Comparison of ENCODE assay signal across 7 mouse cellular contexts in genomic region chr11:83963991-83964921, GRCm38 (mm10). TPM values are rescaled to one million over a fixed set of nuclear protein-coding genes. Genes with fewer than 3 reads are reported as not detected.
DNase-seq lines count a peak whose midpoint lies in the region; ATAC-seq and TF ChIP-seq lines count a peak whose summit lies in the region.

Gene Synrg, plus strand, starts transcription at chr11:83964428.

- peak within 1 kb of the TSS; percentile 82 for H3K27ac ChIP-seq in intestine, postnatal 0 days (ENCODE audit: low read depth, low read length)
- peak within 1 kb of the TSS; percentile 83 for H3K27ac ChIP-seq in midbrain, embryonic 12.5 days (replicated peaks)
- H3K27ac ChIP-seq in small intestine, adult 2 months (ENCODE audit: insufficient read depth, low read depth, low read length) = peak within 1 kb of the TSS; percentile 28; the same call in 1 of the 2 replicates

- peak within 1 kb of the TSS; percentile 77 for H3K4me2 ChIP-seq in intestine, postnatal 0 days (replicated peaks; ENCODE audit: low read depth)
- peak within 1 kb of the TSS; percentile 60 for H3K4me2 ChIP-seq in midbrain, embryonic 12.5 days (replicated peaks)

- TF ChIP-seq POLR2A in small intestine, adult 2 months (IDR thresholded peaks at IDR 0.05; ENCODE audit: low read depth, low read length) = peak; percentile 75

- peak within 1 kb of the TSS; percentile 78 for H3K9ac ChIP-seq in intestine, postnatal 0 days (ENCODE audit: low read depth, low read length)
- peak within 1 kb of the TSS; percentile 90 for H3K9ac ChIP-seq in midbrain, embryonic 12.5 days (replicated peaks)

- H3K4me1 ChIP-seq in intestine, postnatal 0 days (replicated peaks; ENCODE audit: control insufficient read depth, insufficient read depth, low read length) = no peaks in the 10 kb centered on the region
- peaks cover 26% of the 10 kb centered on the region for H3K4me1 ChIP-seq in midbrain, embryonic 12.5 days
- peaks cover 3% of the 10 kb centered on the region; the same call in 1 of the 2 replicates for H3K4me1 ChIP-seq in small intestine, adult 2 months (ENCODE audit: control insufficient read depth, insufficient read depth, insufficient read length, low read length)

- peaks cover 30% of the 10 kb centered on the region for H3K36me3 ChIP-seq in intestine, postnatal 0 days (ENCODE audit: control insufficient read depth, insufficient read depth)
- H3K36me3 ChIP-seq in midbrain, embryonic 12.5 days = peaks cover 44% of the 10 kb centered on the region
- H3K36me3 ChIP-seq in small intestine, adult 2 months (ENCODE audit: control insufficient read depth, insufficient read depth, low read length) = peaks cover 18% of the 10 kb centered on the region

- peak; percentile 96 for ATAC-seq in intestine, postnatal 0 days
- ATAC-seq in midbrain, embryonic 12.5 days (ENCODE audit: low FRiP score, low read depth) = peak; percentile 94

- H3K27me3 ChIP-seq in intestine, postnatal 0 days (replicated peaks; ENCODE audit: control insufficient read depth, insufficient read depth, low read length) = no peaks in the 10 kb centered on the region
- H3K27me3 ChIP-seq in midbrain, embryonic 12.5 days = no peaks in the 10 kb centered on the region
- no peaks in the 10 kb centered on the region for H3K27me3 ChIP-seq in small intestine, adult 2 months (ENCODE audit: control insufficient read depth, insufficient read depth, low read length)

- no peaks in the 10 kb centered on the region for H3K9me3 ChIP-seq in intestine, postnatal 0 days (ENCODE audit: control insufficient read depth)
- H3K9me3 ChIP-seq in midbrain, embryonic 12.5 days = no peaks in the 10 kb centered on the region

- WGBS in intestine, postnatal 0 days = 2% methylated on average over 50 of the region's 76 CpGs
- WGBS in midbrain, embryonic 12.5 days = 2% methylated on average over 54 of the region's 76 CpGs
- 2% methylated on average over 50 of the region's 76 CpGs for WGBS in small intestine, adult 2 months

- H3K4me3 ChIP-seq in intestine, postnatal 0 days (ENCODE audit: low read depth, low read length) = peak within 1 kb of the TSS; percentile 79
- H3K4me3 ChIP-seq in midbrain, embryonic 12.5 days = peak within 1 kb of the TSS; percentile 74
- peak within 1 kb of the TSS; percentile 90 for H3K4me3 ChIP-seq in small intestine, adult 2 months (ENCODE audit: low read depth, low read length)

- intact Hi-C loops in left cerebral cortex, postnatal 4 days (cut with DNase I) = no loop called here

- no peak for TF ChIP-seq CTCF in intestine, postnatal 0 days (IDR thresholded peaks at IDR 0.05; ENCODE audit: low read depth)
- no peak for TF ChIP-seq CTCF in small intestine, adult 2 months (IDR thresholded peaks at IDR 0.05; ENCODE audit: extremely low read depth, insufficient read length, insufficient replicate concordance, low read depth, low read length)

- peak; percentile 83 for DNase-seq in adrenal gland, adult 8-10 months
- DNase-seq in embryo, embryonic 9.5 days (ENCODE audit: extremely low spot score) = peak; percentile 87
- DNase-seq in gonadal fat pad, adult 2 months (ENCODE audit: low read depth) = no peak
- DNase-seq in left cerebral cortex, postnatal 4 days = peak; percentile 94

RNA-seq across cellular contexts. Expression of gene Synrg, which starts in this region (rescaled TPM):
- total RNA-seq in adrenal gland, adult 8-10 months (2022) = 10 to 100 TPM; 49.3 to 73.8 (median 63.4) TPM
- polyA plus RNA-seq in gonadal fat pad, adult 2 months (2012; rRNA removed) = 24.5 and 24.8 TPM in 2 replicates
- 6.0 and 7.4 TPM in 2 replicates for polyA plus RNA-seq in intestine, postnatal 0 days (2015; fragmentation: Nextera tagmentation; extraction: Ambion mirVana)
- 10 to 100 TPM; 58.9 to 63.6 TPM for total RNA-seq in left cerebral cortex, postnatal 4 days (2021)
- polyA plus RNA-seq in midbrain, embryonic 12.5 days (2016; fragmentation: Nextera tagmentation; extraction: Ambion mirVana) = 29.7 and 32.8 TPM in 2 replicates
- polyA plus RNA-seq in small intestine, adult 2 months (2012; rRNA removed) = 6.7 and 10.3 TPM in 2 replicates

Comparison
In these comparisons a context has a peak if more than half of its experiments do, and no peak if none do; other contexts are left out.
1. H3K27ac ChIP-seq: peak in every context shown above with its lines; median percentile 83 in midbrain, embryonic 12.5 days; 82 in intestine, postnatal 0 days; 28 in small intestine, adult 2 months.